ENCODE assay signal across 7 mouse cellular contexts in genomic region chr17:23644613-23645495, GRCm38 (mm10). TPM values are rescaled to one million over a fixed set of nuclear protein-coding genes. Genes with fewer than 3 reads are reported as not detected.
DNase-seq lines count a peak whose midpoint lies in the region; ATAC-seq lines count a peak whose summit lies in the region.

TSS of gene Mmp25 (minus strand) at chr17:23645277.

- no peaks in the 10 kb centered on the region for H3K9me3 ChIP-seq in lung, embryonic 15.5 days
- H3K9me3 ChIP-seq in forebrain, embryonic 10.5 days = peaks cover 5% of the 10 kb centered on the region; the same call in 1 of the 2 replicates

- H3K36me3 ChIP-seq in lung, embryonic 15.5 days = no peaks in the 10 kb centered on the region
- no peaks in the 10 kb centered on the region for H3K36me3 ChIP-seq in forebrain, embryonic 10.5 days (replicated peaks)

- H3K4me3 ChIP-seq in lung, embryonic 15.5 days = peak within 1 kb of the TSS; percentile 44
- H3K4me3 ChIP-seq in forebrain, embryonic 10.5 days = peak within 1 kb of the TSS; percentile 56

- H3K27ac ChIP-seq in lung, embryonic 15.5 days = no peak within 1 kb of the TSS
- peak within 1 kb of the TSS; percentile 58 for H3K27ac ChIP-seq in forebrain, embryonic 10.5 days

- peak within 1 kb of the TSS; percentile 80 for H3K4me2 ChIP-seq in lung, embryonic 15.5 days

- peaks cover 5% of the 10 kb centered on the region; the same call in 1 of the 2 replicates for H3K4me1 ChIP-seq in lung, embryonic 15.5 days
- H3K4me1 ChIP-seq in forebrain, embryonic 10.5 days = peaks cover 12% of the 10 kb centered on the region

- DNase-seq in lung, postnatal 10 days = no peak
- DNase-seq in forebrain, embryonic 10.5 days (ENCODE audit: extremely low spot score, low spot score) = peak; percentile 31
- peak; percentile 30 for DNase-seq in kidney, postnatal 14 days
- DNase-seq in neural tube, embryonic 10.5 days (ENCODE audit: extremely low spot score, low spot score) = peak; percentile 62
- DNase-seq in cerebellum, adult 11 months = no peak
- DNase-seq in frontal cortex, adult 2 months (ENCODE audit: extremely low spot score in 1 of 2, low spot score in 1 of 2) = no peak

- ATAC-seq in lung, embryonic 15.5 days (ENCODE audit: borderline replicate concordance, extremely low read depth, low FRiP score, low TSS enrichment) = peak; percentile 33; the same call in 1 of the 2 replicates

- peak within 1 kb of the TSS; percentile 28 for H3K9ac ChIP-seq in lung, embryonic 15.5 days

- under 1% methylated on average over 58 of the region's 58 CpGs for WGBS in lung, embryonic 15.5 days
- under 1% methylated on average over 58 of the region's 58 CpGs for WGBS in forebrain, embryonic 10.5 days

- H3K27me3 ChIP-seq in lung, embryonic 15.5 days = peaks cover 20% of the 10 kb centered on the region
- H3K27me3 ChIP-seq in forebrain, embryonic 10.5 days (ENCODE audit: poor library complexity, severe bottlenecking) = peaks cover 49% of the 10 kb centered on the region

RNA-seq across cellular contexts. Expression of gene Mmp25, which starts in this region (rescaled TPM):
- 0.41 and 0.53 TPM in 2 replicates for polyA plus RNA-seq in lung, embryonic 15.5 days (2015; fragmentation: Nextera tagmentation; extraction: Ambion mirVana)
- polyA plus RNA-seq in forebrain, embryonic 10.5 days (2016; fragmentation: Nextera tagmentation; extraction: Ambion mirVana) = 0.77 and 0.84 TPM in 2 replicates
- polyA plus RNA-seq in frontal cortex, adult 2 months (2012; rRNA removed) = 0.38 and 0.40 TPM in 2 replicates

Comparison
In these comparisons a context has a peak if more than half of its experiments do, and no peak if none do; other contexts are left out.
1. Peak in ATAC-seq, H3K4me3 ChIP-seq, H3K9ac ChIP-seq and H3K4me2 ChIP-seq in lung, embryonic 15.5 days; RNA of the gene not detected or under 1 TPM.
2. Peak in DNase-seq, H3K4me3 ChIP-seq and H3K27ac ChIP-seq in forebrain, embryonic 10.5 days; RNA of the gene not detected or under 1 TPM.
3. DNase-seq: peak in kidney, postnatal 14 days (single experiment) and neural tube, embryonic 10.5 days (single experiment); none in lung, postnatal 10 days (single experiment), cerebellum, adult 11 months (single experiment) and frontal cortex, adult 2 months (0 of 2).